In the genomic region with DNA sequence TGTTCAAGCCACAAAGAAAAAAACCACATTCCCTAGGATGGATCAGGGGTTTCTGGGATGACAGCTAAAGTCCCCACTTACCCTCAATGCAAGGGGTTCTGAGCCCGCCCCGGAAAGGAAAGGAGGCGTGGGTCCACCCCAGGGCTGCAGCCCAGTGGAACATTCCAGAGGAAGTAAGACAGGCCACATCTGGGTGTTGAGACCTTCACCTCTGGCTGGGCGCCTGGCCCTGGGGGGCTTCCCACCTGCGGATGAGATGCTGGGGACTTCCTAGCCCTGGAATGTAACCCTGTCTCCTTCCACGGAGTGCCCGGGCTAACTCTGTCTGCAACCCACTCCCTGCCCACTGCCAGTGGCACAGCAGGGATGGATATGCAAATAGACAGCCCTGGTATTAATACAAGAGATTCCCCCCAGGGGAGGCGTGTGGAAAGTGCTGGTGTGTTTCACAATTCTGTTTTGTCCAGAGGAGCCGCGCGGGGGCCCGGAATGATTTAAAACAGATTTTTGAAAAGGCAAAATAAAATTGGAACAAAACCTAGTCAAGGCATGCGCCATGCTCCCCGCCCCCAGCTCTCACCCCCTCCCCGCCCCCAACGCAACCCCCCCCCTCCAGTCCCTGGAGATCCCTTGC, we compare ENCODE assay signal across 8 mouse cellular contexts. TPM values are rescaled to one million over a fixed set of nuclear protein-coding genes. Genes with fewer than 3 reads are reported as not detected.
DNase-seq lines count a peak whose midpoint lies in the region; ATAC-seq and TF ChIP-seq lines count a peak whose summit lies in the region.
"Had no signal": no experiment of that assay in that cellular context is flagged by ENCODE, and none has a peak within 500 bp of the region (broad histone marks: within the 10 kb centered on the region; RNA-seq: fewer than 3 reads in every experiment).

No protein-coding gene starts in this region.

- peak overlapping the region; percentile 98 for H3K4me2 ChIP-seq in heart, embryonic 12.5 days
- H3K4me2 ChIP-seq in limb, embryonic 13.5 days (replicated peaks), result peak overlapping the region; percentile 94
- H3K4me2 ChIP-seq in stomach, postnatal 0 days (replicated peaks; ENCODE audit: low read depth), result peak overlapping the region; percentile 88

- no peak for ATAC-seq in megakaryocyte, adult 5-6 weeks (ENCODE audit: poor library complexity, severe bottlenecking)
- ATAC-seq in heart, embryonic 12.5 days (ENCODE audit: insufficient number of reproducible peaks, low FRiP score), result no peak
- ATAC-seq in limb, embryonic 13.5 days (ENCODE audit: low FRiP score, low read depth), result no peak
- ATAC-seq in stomach, postnatal 0 days (ENCODE audit: low FRiP score, low TSS enrichment), result no peak

- peak overlapping the region; percentile 97 for H3K4me3 ChIP-seq in megakaryocyte, embryonic 14.5 days (replicated peaks)
- peak overlapping the region; percentile 60 for H3K4me3 ChIP-seq in heart, embryonic 12.5 days
- peak overlapping the region; percentile 59 for H3K4me3 ChIP-seq in limb, embryonic 13.5 days
- H3K4me3 ChIP-seq in stomach, postnatal 0 days (ENCODE audit: low read depth, low read length), result peak overlapping the region; percentile 48

- no peak for TF ChIP-seq CTCF in stomach, postnatal 0 days (IDR thresholded peaks at IDR 0.05; ENCODE audit: low read depth)

- no peaks in the 10 kb centered on the region for H3K27me3 ChIP-seq in megakaryocyte, embryonic 14.5 days (replicated peaks)
- H3K27me3 ChIP-seq in heart, embryonic 12.5 days (replicated peaks), result no peaks in the 10 kb centered on the region
- H3K27me3 ChIP-seq in limb, embryonic 13.5 days, result peaks cover 39% of the 10 kb centered on the region
- H3K27me3 ChIP-seq in stomach, postnatal 0 days (ENCODE audit: control insufficient read depth, insufficient read depth, low read length), result no peaks in the 10 kb centered on the region

- no peak overlapping the region for H3K27ac ChIP-seq in heart, embryonic 12.5 days (ENCODE audit: poor library complexity, severe bottlenecking)
- peak overlapping the region; percentile 15; the same call in 1 of the 2 replicates for H3K27ac ChIP-seq in limb, embryonic 13.5 days
- H3K27ac ChIP-seq in stomach, postnatal 0 days (replicated peaks), result no peak overlapping the region

- peak; percentile 23 for DNase-seq in stomach, postnatal 0 days (ENCODE audit: low spot score)
- no peak for DNase-seq in thymus, adult 18-20 months
- DNase-seq in layer of hippocampus, postnatal 36 days, result no peak
- DNase-seq: gastrocnemius, postnatal 36 days had no signal

- peaks cover 91% of the 10 kb centered on the region for H3K4me1 ChIP-seq in megakaryocyte, embryonic 14.5 days
- peaks cover 28% of the 10 kb centered on the region for H3K4me1 ChIP-seq in heart, embryonic 12.5 days (replicated peaks)
- H3K4me1 ChIP-seq in limb, embryonic 13.5 days, result peaks cover 46% of the 10 kb centered on the region
- 0 out of 2 replicates have a peak, but pooled peaks cover 6% of the 10 kb centered on the region for H3K4me1 ChIP-seq in stomach, postnatal 0 days (replicated peaks; ENCODE audit: control insufficient read depth, insufficient read depth)

- 13% methylated on average over 16 of the region's 16 CpGs for WGBS in heart, embryonic 12.5 days
- WGBS in limb, embryonic 13.5 days, result 9% methylated on average over 16 of the region's 16 CpGs
- 29% methylated on average over 16 of the region's 16 CpGs for WGBS in stomach, postnatal 0 days

- no peaks in the 10 kb centered on the region for H3K9me3 ChIP-seq in megakaryocyte, embryonic 14.5 days
- no peaks in the 10 kb centered on the region for H3K9me3 ChIP-seq in heart, embryonic 12.5 days (replicated peaks)
- no peaks in the 10 kb centered on the region for H3K9me3 ChIP-seq in limb, embryonic 13.5 days
- no peaks in the 10 kb centered on the region for H3K9me3 ChIP-seq in stomach, postnatal 0 days (ENCODE audit: control insufficient read depth, low read length)

- TF ChIP-seq EP300 in stomach, postnatal 0 days (optimal IDR thresholded peaks at IDR 0.05), result no peak

- peaks cover 41% of the 10 kb centered on the region for H3K36me3 ChIP-seq in megakaryocyte, embryonic 14.5 days (replicated peaks; ENCODE audit: low read length)
- H3K36me3 ChIP-seq in heart, embryonic 12.5 days, result no peaks in the 10 kb centered on the region
- no peaks in the 10 kb centered on the region for H3K36me3 ChIP-seq in limb, embryonic 13.5 days
- H3K36me3 ChIP-seq in stomach, postnatal 0 days (ENCODE audit: control insufficient read depth, insufficient read depth, low read length), result no peaks in the 10 kb centered on the region

- peak overlapping the region; percentile 74; the same call in 1 of the 2 replicates for H3K9ac ChIP-seq in heart, embryonic 12.5 days
- peak overlapping the region; percentile 79 for H3K9ac ChIP-seq in limb, embryonic 13.5 days
- H3K9ac ChIP-seq in stomach, postnatal 0 days (ENCODE audit: low read length), result no peak overlapping the region

RNA-seq across cellular contexts. Expression of a gene that starts 31.7 kb away (rescaled TPM):
- 1.4 and 1.8 TPM in 2 replicates for polyA plus RNA-seq in megakaryocyte, embryonic 14.5 days (2012; ENCODE audit: insufficient read depth, low replicate concordance)
- total RNA-seq in megakaryocyte, adult 5-6 weeks (2015), result 0.30 TPM in 1 of 2 replicates, not detected in the other
- total RNA-seq in megakaryocyte, adult 5-6 weeks (2017), result 0.26 TPM in 1 of 2 replicates, not detected in the other
- 13.0 and 13.2 TPM in 2 replicates for polyA plus RNA-seq in heart, embryonic 12.5 days (2016; fragmentation: Nextera tagmentation; extraction: Ambion mirVana)
- 2.7 and 3.7 TPM in 2 replicates for polyA plus RNA-seq in limb, embryonic 13.5 days (2015; fragmentation: Nextera tagmentation; extraction: Ambion mirVana)
- 11.8 and 12.3 TPM in 2 replicates for polyA plus RNA-seq in stomach, postnatal 0 days (2015; fragmentation: Nextera tagmentation; extraction: Ambion mirVana)
- total RNA-seq in layer of hippocampus, postnatal 36 days (2021), result 1 to 10 TPM; 4.1 to 4.3 TPM

RNA-seq across cellular contexts. Expression of a gene that starts 38.7 kb away (rescaled TPM):
- 123 and 438 TPM in 2 replicates for polyA plus RNA-seq in megakaryocyte, embryonic 14.5 days (2012; ENCODE audit: insufficient read depth, low replicate concordance)
- total RNA-seq in megakaryocyte, adult 5-6 weeks (2015), result 0.20 TPM in 1 of 2 replicates, not detected in the other
- total RNA-seq in megakaryocyte, adult 5-6 weeks (2017), result not detected in 2 replicates
- polyA plus RNA-seq in heart, embryonic 12.5 days (2016; fragmentation: Nextera tagmentation; extraction: Ambion mirVana), result 1.3 and 1.5 TPM in 2 replicates
- polyA plus RNA-seq in limb, embryonic 13.5 days (2015; fragmentation: Nextera tagmentation; extraction: Ambion mirVana), result 2.6 and 2.8 TPM in 2 replicates
- polyA plus RNA-seq in stomach, postnatal 0 days (2015; fragmentation: Nextera tagmentation; extraction: Ambion mirVana), result 3.0 and 3.2 TPM in 2 replicates
- under 1 TPM; 0.10 to 0.28 TPM for total RNA-seq in layer of hippocampus, postnatal 36 days (2021)

Comparison
In these comparisons a context has a peak if more than half of its experiments do, and no peak if none do; other contexts are left out.
1. RNA of a gene that starts 38.7 kb away (polyA plus RNA-seq): 123 to 438 TPM in megakaryocyte, embryonic 14.5 days; 3.0 to 3.2 TPM in stomach, postnatal 0 days, 2.6 to 2.8 TPM in limb, embryonic 13.5 days and 1.3 to 1.5 TPM in heart, embryonic 12.5 days; every median in the first group is over 10 times any median in the second.
2. Peak in every context shown above with its lines, with median percentiles within 50 percentile points of each other: H3K4me3 ChIP-seq and H3K4me2 ChIP-seq.